Mouse (Mus musculus): ENCODE measurements at regions not wholly inside any gene's neighbourhood (a gene's known extent, or its start where the extent isn't known, plus 50 kb on each side); places are given as distances from the start of the nearest gene placed in this dataset.

- DNase-seq (ENCODE audit: low spot score) = no peak
These were observed 417.3 kb upstream of the Gm6657 start for GRCm38 (mm10) chr12:77776755-77777154.

GRCm38 (mm10) chr12:77780885-77781698, 412.9 kb upstream of the Gm6657 start:
- DNase-seq (ENCODE audit: low spot score) = peak; percentile 85

- DNase-seq (ENCODE audit: low spot score) = no peak
These were observed 410.1 kb upstream of the Gm6657 start for GRCm38 (mm10) chr12:77783909-77784308.

- DNase-seq (ENCODE audit: low spot score) = no peak
These were observed 408.4 kb upstream of the Gm6657 start for GRCm38 (mm10) chr12:77785647-77786046.

- DNase-seq (ENCODE audit: low spot score) = no peak
These were observed 407.4 kb upstream of the Gm6657 start for GRCm38 (mm10) chr12:77786678-77787077.

- no peak for DNase-seq (ENCODE audit: low spot score)
These were observed 405.8 kb upstream of the Gm6657 start for GRCm38 (mm10) chr12:77788273-77788672.

GRCm38 (mm10) chr12:77789427-77789826, 404.6 kb upstream of the Gm6657 start:
- peak; percentile 65 for DNase-seq (ENCODE audit: low spot score)

- DNase-seq (ENCODE audit: low spot score) = peak; percentile 18
These were observed 404.2 kb upstream of the Gm6657 start for GRCm38 (mm10) chr12:77789871-77790270.

GRCm38 (mm10) chr12:77790891-77791672, 403.0 kb upstream of the Gm6657 start:
- no peak for DNase-seq (ENCODE audit: low spot score)

- no peak for DNase-seq (ENCODE audit: low spot score)
These were observed 395.5 kb upstream of the Gm6657 start for GRCm38 (mm10) chr12:77798516-77798915.

- DNase-seq (ENCODE audit: low spot score) = no peak
These were observed 394.8 kb upstream of the Gm6657 start for GRCm38 (mm10) chr12:77799134-77799770.

GRCm38 (mm10) chr12:77807674-77808073, 386.4 kb upstream of the Gm6657 start:
- DNase-seq (ENCODE audit: low spot score) = no peak

GRCm38 (mm10) chr12:77811276-77811675, 382.8 kb upstream of the Gm6657 start:
- peak; percentile 71 for DNase-seq (ENCODE audit: low spot score)

- no peak for DNase-seq (ENCODE audit: low spot score)
These were observed 374.6 kb upstream of the Gm6657 start for GRCm38 (mm10) chr12:77819456-77819855.

GRCm38 (mm10) chr12:77823381-77824030, 370.5 kb upstream of the Gm6657 start:
- peak; percentile 12 for DNase-seq (ENCODE audit: low spot score)

- DNase-seq (ENCODE audit: low spot score) = no peak
These were observed 360.5 kb upstream of the Gm6657 start for GRCm38 (mm10) chr12:77833411-77834169.

- no peak for DNase-seq (ENCODE audit: low spot score)
These were observed 359.2 kb upstream of the Gm6657 start for GRCm38 (mm10) chr12:77834891-77835290.

GRCm38 (mm10) chr12:77836231-77836630, 357.8 kb upstream of the Gm6657 start:
- DNase-seq (ENCODE audit: low spot score) = no peak

GRCm38 (mm10) chr12:77841844-77842415, 352.1 kb upstream of the Gm6657 start:
- peak; percentile 3 for DNase-seq (ENCODE audit: low spot score)

- DNase-seq (ENCODE audit: low spot score) = peak; percentile 85
These were observed 341.2 kb upstream of the Gm6657 start for GRCm38 (mm10) chr12:77852595-77853577.

Measured in embryo, embryonic 10.5 days (tissue).